Mouse (Mus musculus): ENCODE data around the gene Srsf7.

DNA sequence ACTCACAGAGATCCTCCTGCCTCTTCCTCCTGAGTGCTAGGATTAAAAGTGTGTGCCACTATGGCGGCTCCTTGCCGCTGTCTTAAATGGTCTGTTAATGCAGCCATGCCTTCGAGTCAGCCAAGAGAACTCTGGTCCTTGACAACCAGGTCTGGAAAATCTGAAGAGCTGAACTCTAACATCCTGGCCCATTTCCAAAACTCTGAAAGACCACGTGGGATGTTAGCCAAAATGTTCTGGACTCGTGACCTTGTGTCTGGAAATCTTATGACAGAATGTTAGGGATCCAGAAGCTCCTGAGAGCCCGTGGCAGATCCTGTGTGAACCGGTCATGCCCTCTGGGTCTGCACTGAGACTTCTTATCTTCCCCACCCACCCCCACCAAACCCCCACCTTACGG is 43.1 kb downstream of the Srsf7 start:
- TF ChIP-seq MAFK (IDR thresholded peaks at IDR 0.05; ENCODE audit: insufficient read depth, low read depth, low read length) (no peak), ZNF384 (IDR thresholded peaks at IDR 0.05; ENCODE audit: low read depth, low read length) (no peak), ZC3H11A (IDR thresholded peaks at IDR 0.05; ENCODE audit: borderline replicate concordance, low read depth, low read length) (no peak), HCFC1 (IDR thresholded peaks at IDR 0.05; ENCODE audit: borderline replicate concordance, insufficient read depth, low read length) (no peak), CHD2 (IDR thresholded peaks at IDR 0.05; ENCODE audit: low read depth, low read length) (no peak)
